Mouse (Mus musculus): ENCODE data around the gene Ndufa9.

Ndufa9 gene

DNA sequence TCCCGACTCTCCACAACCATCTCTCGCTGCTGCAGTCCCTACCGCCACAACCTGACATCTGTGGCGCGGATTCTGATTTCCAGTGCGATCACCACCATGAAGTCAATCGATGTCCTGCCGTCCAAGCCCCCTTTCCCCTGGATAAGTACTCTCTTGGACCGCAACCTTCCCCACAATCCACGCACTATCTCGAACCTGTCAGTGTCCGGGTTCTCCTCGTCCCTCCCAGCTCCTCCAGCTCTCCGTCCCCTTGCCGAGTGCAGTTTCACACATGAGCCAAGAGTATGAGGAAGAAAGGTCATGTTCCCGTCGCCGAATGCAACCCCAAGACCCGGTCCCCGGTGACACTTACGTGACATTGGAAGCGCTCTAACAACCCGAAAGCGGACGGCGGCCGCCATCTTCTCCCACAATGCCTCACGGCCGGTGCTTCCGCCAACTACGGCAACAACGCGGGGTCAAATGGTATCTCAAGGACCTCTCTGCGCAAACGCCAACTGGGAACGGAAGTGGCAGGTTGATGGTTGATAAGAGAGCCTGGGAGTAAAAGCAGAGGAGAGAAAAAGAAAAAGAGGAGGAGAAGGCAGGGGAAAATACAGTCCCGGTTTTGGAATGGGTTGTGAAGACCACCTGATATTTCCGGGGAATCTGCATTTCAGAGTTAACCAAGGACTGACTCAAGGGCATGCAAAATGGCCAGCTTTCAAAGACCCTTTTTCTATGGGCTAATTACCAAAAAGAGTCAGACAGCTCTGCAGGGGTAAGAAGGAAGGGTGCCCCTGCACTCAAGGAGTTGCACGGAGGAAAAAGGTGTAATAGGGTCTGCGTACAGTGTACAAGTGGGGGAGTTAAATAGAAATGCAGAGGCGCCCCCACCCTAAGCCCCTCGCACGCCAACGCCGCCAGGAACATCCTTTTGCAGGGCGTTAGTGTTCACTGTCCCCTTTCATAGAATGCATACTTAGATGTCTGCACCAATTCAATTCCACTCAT, at the start of gene Ndufa9:
Gene Ndufa9, minus strand, starts transcription at position 425 of the 993 bp plus-strand sequence.
- DNase-seq = peak; percentile 99

DNA sequence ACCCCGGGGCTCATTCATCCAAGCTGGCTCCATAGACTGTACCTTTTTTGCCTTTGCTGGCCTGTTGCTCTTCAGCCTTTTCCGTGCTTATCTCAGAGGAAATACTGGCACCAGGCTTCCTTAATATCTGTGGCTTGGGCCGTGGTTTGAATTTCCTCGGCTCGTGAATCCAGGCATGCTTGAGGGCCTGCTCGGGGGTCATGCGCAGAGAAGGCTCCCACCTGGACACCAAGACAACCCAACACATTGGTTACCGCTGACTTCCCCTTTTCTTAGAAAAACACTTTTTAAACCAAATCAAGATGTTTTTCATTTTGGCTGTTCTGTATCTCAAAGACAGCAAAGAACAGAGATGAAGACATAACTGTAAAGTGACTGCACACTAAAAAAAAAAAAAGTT, 28.2 kb upstream of the Ndufa9 start:
- peak; percentile 35 for DNase-seq

DNA sequence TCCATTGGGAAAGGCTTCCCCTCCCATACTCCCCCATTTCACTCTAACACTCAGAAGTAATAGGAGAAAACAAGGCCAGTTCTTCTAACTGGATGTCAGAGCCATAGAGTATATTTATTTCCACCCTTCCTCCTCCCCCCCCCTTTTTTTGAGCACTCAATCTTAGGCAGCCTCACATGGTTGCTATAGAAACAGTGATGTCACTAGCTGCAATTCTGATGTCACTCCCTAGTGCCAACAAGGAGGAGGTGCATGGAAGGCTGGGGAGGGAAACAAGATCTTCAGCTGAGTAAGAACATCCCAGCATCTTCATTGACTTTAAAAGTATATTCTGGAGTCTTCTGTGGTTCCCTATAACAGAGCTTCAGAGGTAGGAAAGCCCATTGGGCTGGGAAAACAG, 3.9 kb upstream of the Ndufa9 start, which contains the start of gene Akap3:
Gene Akap3, plus strand, starts transcription at position 218 of the 400 bp plus-strand sequence.
- DNase-seq = no peak

DNA sequence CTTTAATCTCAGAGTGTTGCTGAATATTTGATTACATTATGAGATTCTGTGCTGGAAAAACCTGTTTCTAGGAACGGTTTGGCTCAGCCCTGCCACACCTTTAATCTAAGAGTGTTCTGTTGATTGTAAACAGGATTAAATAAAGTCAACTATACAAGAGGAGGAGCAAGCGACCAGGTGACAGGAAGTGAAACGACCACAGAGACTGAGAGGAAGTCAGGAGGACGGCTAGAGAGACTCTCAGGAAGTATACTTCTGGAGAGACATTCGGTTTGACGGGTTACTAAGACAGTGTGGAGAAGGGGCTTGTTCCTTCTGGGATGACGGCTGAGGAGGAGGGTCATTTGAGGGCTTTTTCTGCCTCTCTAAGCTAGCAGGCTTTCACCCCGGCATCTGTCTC, 12.3 kb downstream of the Ndufa9 start:
- no peak for DNase-seq

DNA sequence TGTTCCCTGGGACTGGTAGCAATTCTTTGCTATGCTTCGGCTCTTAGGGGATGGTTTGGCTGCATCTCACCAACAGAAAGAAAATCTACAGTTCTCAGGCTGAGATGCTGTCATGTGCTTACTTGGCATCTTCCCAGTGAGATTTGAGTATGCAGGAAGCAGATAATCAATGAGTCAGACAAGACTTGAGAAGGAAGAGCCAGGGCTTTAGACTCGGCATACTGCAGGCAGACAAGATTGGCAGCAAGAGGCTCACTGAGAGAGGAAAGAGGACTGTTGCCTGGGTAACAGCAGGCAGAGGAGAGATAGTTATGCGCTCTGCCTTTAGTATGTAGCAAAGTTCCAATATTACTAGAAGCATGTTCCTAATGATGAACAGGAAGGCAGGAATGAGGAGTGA, 25.8 kb downstream of the Ndufa9 start:
- DNase-seq = no peak

DNA sequence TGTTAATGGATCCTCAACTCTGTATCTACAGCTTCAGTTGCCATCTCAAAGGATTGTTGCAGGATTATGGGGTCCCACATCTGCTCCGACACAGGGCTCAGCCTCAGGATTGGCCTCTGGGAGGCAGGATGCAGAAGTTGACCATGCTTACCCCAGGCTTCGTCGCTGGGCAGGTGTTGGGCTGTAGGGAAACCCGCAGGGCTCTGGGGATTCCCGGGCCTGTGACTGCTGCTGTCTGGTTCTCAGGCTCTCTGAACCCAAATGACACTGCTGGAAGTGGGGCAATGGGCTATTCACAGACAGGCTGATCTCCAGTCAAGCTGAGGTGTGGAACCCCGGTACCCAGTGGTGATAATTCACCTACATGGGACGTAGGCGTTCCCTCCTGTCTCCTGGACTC, 32.6 kb downstream of the Ndufa9 start:
- DNase-seq = peak; percentile 71

DNA sequence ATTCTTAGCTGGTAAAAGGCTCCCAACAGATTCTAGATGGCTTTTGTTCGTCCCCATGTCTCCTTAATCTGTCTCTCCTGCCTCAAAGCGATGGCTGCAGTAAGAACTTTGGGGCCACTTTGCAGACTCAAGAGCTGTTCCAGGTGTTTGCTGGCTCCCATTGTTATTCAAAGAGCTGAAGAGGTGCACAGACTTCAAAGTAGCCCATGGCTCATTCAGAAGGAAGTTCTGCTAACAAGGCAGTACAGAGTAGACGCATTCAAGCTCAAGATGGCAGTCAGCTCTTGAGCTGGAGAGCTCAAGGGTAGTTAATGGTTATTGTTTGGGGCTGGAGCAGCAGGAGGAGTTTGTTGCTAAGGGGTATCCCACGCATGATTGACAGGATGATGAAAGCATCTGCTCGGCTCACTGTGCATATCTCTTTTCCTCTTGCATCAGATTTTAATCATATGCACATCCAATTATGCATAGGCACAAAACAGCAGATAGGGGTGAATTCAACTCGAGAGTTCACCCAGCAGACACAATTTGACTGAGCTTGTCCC, 33.7 kb downstream of the Ndufa9 start:
- no peak for DNase-seq

DNA sequence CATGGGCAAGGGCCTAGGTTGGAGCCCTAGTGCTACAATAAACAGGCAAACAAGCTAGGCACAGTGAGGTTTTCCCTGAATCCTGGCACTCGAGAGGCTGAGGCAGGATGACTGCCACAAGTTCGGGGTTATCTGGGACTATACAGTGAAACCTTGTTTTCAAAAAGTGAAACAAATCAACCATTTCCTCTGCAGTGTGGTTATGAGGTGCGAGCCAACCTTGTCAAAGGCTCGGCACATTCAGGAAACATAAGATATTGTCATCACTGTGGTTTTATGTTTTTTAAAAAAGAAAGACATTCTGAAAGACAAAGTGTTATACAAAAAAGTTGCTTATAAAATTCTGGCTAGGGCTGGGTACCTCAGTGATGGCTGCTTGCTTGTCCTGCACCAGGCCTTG, 37.5 kb downstream of the Ndufa9 start:
- no peak for DNase-seq

DNA sequence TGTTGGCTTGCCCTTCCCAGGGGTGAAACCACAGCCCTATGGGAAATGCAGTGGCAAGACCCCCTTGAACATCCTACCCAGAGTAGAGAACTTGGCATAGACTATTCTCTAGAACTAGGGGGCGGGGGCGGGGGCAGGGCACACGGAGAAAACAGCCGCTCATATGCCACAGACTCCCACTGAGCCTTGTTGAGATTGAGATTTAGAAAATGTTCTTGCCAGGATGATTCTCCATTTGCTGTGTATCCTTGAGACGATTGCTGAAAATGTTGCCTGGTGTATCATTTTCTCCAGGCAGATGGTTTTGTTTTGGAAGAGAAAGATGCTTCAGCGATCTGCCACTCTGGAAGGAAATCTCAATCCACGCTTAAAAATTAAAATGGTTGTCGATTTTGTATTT, 40.4 kb downstream of the Ndufa9 start:
- no peak for DNase-seq

DNA sequence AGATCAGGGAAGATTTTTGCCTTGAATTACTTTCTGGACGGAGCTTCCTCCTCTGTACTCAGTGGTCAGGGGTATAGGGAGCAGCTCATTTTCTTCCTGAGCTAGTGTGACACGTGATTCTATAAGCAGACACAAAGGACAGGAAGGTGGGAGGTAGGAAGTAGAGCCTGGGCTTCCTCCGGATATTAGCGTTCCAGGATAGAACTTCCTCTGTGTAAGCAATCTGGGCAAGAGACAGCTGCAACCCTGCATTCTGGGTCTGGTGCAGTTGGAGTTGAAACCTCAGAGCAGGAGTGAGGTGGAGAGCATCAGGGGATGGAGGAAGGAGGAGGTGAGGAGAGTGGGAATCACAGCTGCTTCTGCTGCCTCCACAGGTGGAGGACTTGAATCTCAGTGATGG, 40.8 kb downstream of the Ndufa9 start:
- peak; percentile 89 for DNase-seq

DNA sequence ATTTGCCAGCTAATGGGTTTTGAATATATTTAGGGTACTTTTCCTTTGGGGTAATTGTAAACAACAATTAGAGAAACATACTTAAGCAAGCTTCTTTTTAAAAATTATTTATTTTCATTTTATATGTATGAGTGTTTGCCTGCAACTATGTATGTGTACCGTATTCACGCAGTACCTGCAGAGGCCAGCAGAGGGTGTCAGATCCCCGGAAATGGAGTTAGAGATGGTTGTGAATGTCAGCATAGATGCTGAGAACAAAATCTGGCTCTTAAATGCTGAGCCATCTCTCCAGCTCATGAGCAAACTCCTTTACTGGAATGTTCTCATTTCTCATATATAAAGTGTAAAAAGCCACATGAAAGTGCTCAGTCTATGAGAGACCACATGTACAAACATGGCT, 42.2 kb downstream of the Ndufa9 start:
- DNase-seq = no peak

DNA sequence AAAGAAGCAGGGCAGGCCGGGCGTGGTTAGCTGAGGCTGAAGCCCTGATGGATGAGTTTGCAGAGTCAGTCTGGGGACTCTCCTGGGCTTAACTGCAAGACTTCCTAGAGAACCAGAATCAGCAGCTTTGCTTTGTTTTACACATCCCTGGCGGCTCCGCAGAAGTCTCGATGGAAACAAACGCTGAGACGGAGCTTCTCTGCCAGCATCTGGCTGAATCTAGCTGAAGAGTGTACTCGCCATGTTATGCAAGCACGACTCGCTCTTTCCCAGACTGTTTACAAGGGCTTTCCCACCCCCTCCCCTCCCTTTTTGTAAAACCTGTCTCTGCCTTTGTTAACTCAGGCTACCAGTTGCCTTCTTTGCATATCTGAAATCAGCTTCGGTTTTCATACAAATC, 46.0 kb downstream of the Ndufa9 start:
- no peak for DNase-seq

DNA sequence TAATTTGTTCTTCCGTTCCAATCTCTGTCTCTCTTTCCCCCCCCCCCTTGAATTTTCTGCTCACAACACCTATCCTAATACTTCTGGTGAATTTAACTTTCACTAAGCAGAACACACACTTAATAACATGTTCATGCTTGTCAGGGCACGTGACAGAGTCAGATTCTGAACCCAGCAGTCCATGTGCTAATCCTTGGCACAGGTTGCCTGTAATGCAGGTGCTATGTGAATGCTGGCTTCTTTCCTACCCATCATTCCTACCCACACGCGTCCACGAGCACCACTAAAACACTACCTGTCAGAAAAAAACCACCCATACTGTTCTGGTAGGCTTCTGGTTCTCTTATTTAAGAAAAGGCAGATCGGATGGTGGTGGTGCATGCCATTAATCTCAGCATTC, 54.2 kb downstream of the Ndufa9 start:
- no peak for DNase-seq

DNA sequence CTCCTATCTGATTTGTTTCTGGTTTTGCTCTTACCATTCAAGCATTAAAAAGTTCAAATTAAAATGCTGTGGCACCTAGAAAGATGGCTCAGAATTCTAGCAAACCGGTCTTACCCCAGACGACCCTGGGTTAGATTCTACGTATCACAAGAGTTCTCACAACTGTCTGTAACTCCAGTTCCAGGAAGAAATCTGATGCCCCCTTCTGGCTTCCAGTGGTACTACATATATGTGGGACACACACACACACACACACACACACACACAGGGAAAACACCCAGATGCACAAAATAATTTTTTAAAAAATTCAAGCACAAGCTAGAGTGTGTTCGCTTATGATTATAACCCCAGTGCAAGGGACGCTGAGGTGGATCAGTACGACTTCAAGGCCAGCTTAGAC, 55.2 kb downstream of the Ndufa9 start:
- no peak for DNase-seq

DNA sequence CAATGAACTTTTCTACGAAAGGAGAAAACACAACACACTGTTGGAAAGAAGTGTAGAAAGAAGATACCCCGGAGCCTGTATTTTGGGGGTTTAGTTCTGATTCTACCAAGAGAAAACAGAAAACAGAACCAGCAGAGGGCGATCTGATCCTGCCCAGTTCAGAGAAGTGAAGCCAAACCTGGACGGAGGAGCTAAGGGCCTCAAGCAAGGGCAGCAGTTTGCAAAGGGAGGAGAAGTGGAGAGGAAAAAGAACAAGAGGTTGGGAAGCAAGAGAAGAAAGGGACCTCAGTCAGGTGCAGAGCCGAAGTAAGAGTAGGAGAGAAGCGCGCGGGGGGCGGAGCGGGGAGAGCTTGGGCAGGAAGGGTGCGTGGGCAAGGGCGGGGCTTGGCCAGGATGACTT, 57.0 kb downstream of the Ndufa9 start:
- DNase-seq = no peak

DNA sequence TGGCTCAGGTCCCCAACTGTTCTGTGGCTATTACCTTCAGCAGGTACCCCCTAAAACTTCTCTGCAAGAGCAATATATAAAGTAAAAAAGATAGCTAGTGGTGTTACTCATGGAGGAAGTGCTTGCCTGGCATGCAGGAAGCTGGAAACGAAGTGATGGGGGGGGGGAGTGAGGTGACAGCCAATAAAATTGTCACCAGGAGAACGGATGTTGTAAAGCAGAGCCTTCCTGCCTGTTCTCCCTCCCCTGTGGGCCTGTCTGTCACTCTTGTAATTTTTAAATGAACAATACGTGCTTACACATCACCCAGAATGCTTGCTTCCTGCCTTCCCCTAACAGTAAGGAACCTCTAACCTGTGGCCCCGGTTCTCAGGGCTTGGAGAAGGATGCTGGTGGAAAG, 57.4 kb downstream of the Ndufa9 start:
- DNase-seq = no peak

DNA sequence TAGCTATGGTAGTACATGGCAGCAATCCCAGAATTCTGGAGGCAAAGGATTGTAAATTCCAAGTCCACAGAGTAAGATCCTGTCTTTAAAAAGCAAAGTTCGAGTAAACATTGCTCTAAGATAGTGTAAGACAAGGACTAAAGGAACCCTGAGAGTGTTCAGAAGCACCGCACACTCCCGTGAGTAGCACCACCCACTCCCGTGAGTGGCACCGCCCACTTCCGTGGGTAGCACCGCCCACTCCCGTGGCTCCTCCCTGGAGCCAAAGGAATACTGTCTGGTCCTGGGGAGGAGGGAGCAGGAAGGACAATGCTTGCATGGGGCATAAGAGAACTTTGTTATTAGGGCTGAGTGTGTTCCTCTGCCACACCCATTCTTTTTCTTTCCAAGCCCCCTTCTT, 60.1 kb downstream of the Ndufa9 start:
- DNase-seq = peak; percentile 86

DNA sequence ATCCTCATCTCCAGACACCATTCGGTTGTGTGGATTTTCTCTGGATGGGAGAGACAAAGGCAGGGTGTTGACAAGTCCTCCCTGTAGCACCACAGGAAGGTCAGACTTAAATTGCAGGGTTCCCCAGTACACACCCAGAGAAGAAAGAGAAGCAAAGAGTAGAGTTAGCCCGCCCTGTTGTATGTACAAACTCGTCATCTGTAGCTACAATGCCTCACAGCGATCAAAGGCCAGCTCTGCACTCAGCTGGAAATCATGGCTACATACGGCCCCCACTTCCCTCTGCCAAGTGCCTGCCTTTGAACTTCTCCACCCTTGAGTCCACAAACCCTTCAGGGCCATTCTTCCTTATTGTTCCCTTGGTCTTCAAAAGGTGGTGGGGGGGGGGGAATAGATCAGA, 64.7 kb downstream of the Ndufa9 start:
- DNase-seq = no peak

DNA sequence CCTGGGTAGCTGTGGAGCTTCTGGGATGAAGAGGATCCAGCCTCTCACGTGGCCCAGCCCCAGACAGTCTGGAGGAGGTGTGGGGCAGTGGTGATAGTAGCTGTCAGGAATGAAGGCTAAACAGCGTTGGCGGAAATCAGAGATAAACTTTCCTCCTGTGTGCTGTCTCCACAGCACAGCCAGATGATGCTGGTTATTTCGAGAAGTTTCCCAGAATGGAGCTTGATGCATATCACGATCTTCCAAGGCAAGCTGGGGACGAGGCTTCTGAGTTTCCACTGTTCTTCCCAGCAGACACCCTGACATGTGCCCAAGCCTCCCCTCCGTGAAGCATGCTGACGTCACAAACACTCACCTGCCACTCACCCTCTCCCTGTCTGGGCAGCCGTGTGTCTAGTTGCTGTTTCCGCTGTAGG, 65.3 kb downstream of the Ndufa9 start:
- no peak for DNase-seq

DNA sequence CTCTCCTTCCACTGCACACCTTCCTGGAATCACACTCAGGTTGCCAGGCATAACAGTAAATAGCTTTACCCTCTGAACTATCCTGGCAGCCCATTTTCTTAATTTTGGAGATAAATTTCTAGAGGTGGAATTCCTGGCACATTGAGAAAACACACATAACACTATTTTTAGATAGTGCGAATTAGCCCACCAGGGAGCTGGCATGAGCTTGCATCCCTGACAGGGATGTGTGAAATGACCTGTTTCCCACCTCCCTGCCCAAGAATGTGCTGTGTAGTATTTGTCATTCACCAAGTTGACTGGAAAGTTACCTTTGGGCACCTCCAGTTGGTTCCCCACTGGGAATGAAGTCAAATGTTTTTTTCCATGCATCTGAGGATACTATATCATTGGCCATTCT, 65.9 kb downstream of the Ndufa9 start:
- DNase-seq = no peak

DNA sequence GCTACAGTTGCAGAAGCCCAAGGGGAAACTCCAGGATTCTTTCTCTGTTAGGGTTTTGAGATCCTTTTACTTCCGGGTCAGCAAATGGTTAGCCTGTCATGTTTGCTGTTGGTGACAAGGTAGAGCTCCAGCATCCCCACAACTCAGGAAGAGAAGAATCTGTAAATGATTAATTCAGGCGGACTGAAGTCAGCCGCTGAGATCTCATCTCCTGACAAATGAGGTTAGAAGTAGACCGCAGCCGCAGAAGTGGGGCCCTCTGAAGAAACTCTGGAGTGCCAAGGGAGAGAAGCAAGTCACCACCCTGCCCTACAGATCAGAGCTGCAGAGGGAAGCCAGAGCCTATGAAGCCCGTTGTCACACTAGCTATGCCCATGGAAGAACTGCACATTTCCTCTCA, 71.0 kb downstream of the Ndufa9 start:
- DNase-seq = no peak

DNA sequence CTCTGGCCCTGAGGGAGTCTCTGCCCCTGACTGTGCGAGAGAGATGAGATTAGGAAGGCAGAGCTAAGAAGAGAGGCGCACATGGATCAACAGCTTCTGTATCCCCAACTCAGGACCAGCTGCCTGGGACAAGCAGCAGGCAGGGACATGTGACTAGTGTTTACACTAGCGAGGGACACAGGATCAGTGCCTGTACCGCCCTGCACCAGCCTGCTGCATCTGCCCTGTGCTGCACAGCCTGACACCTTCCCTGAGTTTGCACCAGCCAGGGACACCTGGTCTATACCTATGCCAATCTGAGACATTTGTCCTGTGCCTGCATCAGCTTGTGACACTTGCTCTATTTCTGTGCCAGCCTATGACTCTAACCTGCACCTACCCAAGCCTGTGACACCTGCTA, 75.1 kb downstream of the Ndufa9 start:
- DNase-seq = no peak

DNA sequence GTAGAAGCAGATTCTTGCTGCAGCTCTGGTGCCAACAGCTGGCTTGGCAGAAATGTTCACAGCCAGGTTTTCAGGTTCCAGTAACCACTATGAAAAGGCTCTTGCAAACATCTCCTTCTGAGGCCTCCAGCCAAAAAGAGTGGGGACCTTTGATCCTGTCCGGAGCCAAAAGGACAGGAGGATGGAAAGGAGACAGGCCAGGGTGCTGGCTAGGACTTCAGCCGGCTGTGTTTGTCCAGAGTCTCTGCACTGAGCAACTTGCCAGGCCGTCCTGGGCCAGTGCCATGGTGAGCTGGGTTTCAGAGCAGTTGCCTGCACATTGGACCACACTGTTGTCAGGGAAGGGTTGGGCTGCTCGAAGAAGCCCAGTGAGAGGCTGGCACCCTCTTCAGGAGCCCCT, 76.6 kb downstream of the Ndufa9 start:
- no peak for DNase-seq
